Mouse (Mus musculus): ENCODE results near the gene Cxadr.

The Cxadr gene

GRCm38 (mm10) chr16:78306606-78307005, 5.3 kb downstream of the Cxadr start:
- DNase-seq (ENCODE audit: low spot score in 2 of 2), result no peak

- DNase-seq (ENCODE audit: low spot score in 2 of 2), result no peak
These were observed 6.3 kb downstream of the Cxadr start for GRCm38 (mm10) chr16:78307476-78308192.

- DNase-seq (ENCODE audit: low spot score in 2 of 2), result no peak
These were observed 8.0 kb downstream of the Cxadr start for GRCm38 (mm10) chr16:78309258-78309657.

- no peak for DNase-seq (ENCODE audit: low spot score in 2 of 2)
These were observed 12.0 kb downstream of the Cxadr start for GRCm38 (mm10) chr16:78313135-78313887.

GRCm38 (mm10) chr16:78314026-78314425, 12.7 kb downstream of the Cxadr start:
- DNase-seq (ENCODE audit: low spot score in 2 of 2), result no peak

- peak in 1 of 2 experiments; percentile 19 for DNase-seq (ENCODE audit: low spot score in 2 of 2)
These were observed 15.6 kb downstream of the Cxadr start for GRCm38 (mm10) chr16:78316849-78317248.

- no peak for DNase-seq (ENCODE audit: low spot score in 2 of 2)
These were observed 16.7 kb downstream of the Cxadr start for GRCm38 (mm10) chr16:78317960-78318359.

- DNase-seq (ENCODE audit: low spot score in 2 of 2), result no peak
These were observed 18.4 kb downstream of the Cxadr start for GRCm38 (mm10) chr16:78319711-78320110.

GRCm38 (mm10) chr16:78321559-78321958, 20.3 kb downstream of the Cxadr start:
- no peak for DNase-seq (ENCODE audit: low spot score in 2 of 2)

GRCm38 (mm10) chr16:78322140-78322539, 20.9 kb downstream of the Cxadr start:
- DNase-seq (ENCODE audit: low spot score in 2 of 2), result no peak

GRCm38 (mm10) chr16:78325972-78326848, 24.9 kb downstream of the Cxadr start:
- no peak for DNase-seq (ENCODE audit: low spot score in 2 of 2)

GRCm38 (mm10) chr16:78327562-78327961, 26.3 kb downstream of the Cxadr start:
- no peak for DNase-seq (ENCODE audit: low spot score in 2 of 2)

- no peak for DNase-seq (ENCODE audit: low spot score in 2 of 2)
These were observed 26.7 kb downstream of the Cxadr start for GRCm38 (mm10) chr16:78327999-78328398.

GRCm38 (mm10) chr16:78337226-78337625, 35.9 kb downstream of the Cxadr start:
- DNase-seq (ENCODE audit: low spot score in 2 of 2), result no peak

- DNase-seq (ENCODE audit: low spot score in 2 of 2), result no peak
These were observed 40.1 kb downstream of the Cxadr start for GRCm38 (mm10) chr16:78341356-78341755.

- no peak for DNase-seq (ENCODE audit: low spot score in 2 of 2)
These were observed 41.5 kb downstream of the Cxadr start for GRCm38 (mm10) chr16:78342767-78343166.

- no peak for DNase-seq (ENCODE audit: low spot score in 2 of 2)
These were observed 42.5 kb downstream of the Cxadr start for GRCm38 (mm10) chr16:78343792-78344191.

- no peak for DNase-seq (ENCODE audit: low spot score in 2 of 2)
These were observed 45.5 kb downstream of the Cxadr start for GRCm38 (mm10) chr16:78346662-78347327.

- peak in 1 of 2 experiments; percentile 48 for DNase-seq (ENCODE audit: low spot score in 2 of 2)
These were observed 46.1 kb downstream of the Cxadr start for GRCm38 (mm10) chr16:78347328-78347926.

GRCm38 (mm10) chr16:78357757-78358156, 56.5 kb downstream of the Cxadr start:
- no peak for DNase-seq (ENCODE audit: low spot score in 2 of 2)

- DNase-seq (ENCODE audit: low spot score in 2 of 2), result no peak
These were observed 60.2 kb downstream of the Cxadr start for GRCm38 (mm10) chr16:78361466-78361865.
